Mouse (Mus musculus): Measurements from ENCODE around the gene Dnmt3c.

DNA sequence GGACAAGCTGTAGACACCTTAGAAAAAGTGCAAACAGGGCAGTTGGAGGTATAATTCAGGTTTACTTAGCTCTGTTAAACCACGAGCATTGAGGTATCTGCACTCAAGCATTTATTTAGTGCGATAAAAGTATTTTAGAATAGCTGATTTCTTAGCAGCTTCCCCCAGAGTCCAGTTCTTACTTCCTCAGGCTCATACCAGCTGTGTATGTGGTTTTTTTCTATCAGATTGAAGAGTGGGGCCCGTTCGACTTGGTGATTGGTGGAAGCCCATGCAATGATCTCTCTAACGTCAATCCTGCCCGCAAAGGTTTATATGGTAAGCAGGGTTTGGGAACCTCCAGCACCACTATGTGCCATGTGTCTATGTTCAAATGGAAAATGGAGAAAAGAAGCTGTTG, 19.5 kb upstream of the Dnmt3c start:
- TF ChIP-seq CTCF (IDR thresholded peaks at IDR 0.05) (no peak), EP300 (IDR thresholded peaks at IDR 0.05) (no peak)

All from lung, postnatal 0 days (tissue).